Mouse (Mus musculus): Measurements from ENCODE around the gene Pacs1.

Gene Pacs1

GRCm38 (mm10) chr19:5272801-5273733, at the start of gene Pacs1:
Gene Pacs1 (minus strand): TSS chr19:5273119.
- DNase-seq: peak; percentile 95

DNA sequence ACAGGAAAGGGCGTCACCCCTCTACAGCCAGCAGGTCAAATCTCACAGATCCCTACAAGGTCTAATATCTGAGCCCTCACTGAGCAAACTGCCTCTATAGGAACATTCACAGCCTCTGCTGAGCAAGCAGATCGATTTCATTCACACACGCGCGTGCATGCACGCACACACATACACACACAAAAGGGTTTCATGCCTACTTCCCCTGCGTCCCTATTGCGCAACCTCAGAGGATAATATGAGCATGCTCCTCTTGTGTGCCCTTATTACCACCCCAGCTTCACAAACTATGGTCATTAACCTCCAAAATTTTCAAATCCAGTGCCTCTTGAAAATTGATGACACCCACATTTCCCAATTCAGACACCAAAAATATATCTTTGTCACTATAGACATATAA, 40.3 kb upstream of the Pacs1 start:
- no peak for DNase-seq

DNA sequence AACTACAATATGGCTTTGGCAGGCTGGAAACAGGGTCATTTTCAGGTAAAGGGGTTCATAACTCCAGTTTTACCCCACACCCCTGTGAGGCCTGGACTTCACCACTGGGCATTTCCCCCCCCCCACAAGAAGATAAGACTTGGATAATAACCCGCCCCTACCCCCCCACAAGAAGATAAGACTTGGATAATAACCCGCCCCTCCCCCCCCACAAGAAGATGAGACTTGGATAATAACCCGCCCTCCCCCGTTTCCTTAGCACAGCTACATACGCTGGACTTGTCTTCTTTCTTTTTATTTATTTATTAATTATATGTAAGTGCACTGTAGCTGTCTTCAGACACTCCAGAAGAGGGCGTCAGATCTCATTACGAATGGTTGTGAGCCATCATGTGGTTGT, 36.1 kb upstream of the Pacs1 start:
- no peak for DNase-seq

- DNase-seq: peak; percentile 30
Measured at GRCm38 (mm10) chr19:5306968-5307734, 34.2 kb upstream of the Pacs1 start.

GRCm38 (mm10) chr19:5306279-5306678, 33.4 kb upstream of the Pacs1 start:
- no peak for DNase-seq

GRCm38 (mm10) chr19:5302455-5302854, 29.5 kb upstream of the Pacs1 start:
- DNase-seq: peak; percentile 83

DNA sequence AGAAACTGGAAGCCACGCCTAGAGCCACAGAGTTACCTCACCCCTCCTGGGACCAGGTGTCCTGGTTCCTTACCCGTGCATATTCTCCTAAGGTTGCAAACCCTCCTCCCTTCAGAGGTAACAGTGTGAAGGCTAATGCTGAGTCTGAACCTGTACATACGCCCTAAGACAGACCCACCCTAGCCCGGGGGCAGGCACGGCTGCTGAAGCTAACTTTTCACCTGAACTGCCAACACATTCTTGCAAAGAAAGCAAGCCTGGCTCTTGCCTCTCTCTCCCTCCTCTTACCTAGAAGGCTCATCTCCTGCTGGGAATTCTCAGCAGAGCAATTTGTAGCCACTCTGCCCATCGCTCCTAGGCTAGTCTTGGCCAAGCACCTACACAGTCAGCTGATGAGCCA, 27.7 kb upstream of the Pacs1 start:
- DNase-seq: no peak

DNA sequence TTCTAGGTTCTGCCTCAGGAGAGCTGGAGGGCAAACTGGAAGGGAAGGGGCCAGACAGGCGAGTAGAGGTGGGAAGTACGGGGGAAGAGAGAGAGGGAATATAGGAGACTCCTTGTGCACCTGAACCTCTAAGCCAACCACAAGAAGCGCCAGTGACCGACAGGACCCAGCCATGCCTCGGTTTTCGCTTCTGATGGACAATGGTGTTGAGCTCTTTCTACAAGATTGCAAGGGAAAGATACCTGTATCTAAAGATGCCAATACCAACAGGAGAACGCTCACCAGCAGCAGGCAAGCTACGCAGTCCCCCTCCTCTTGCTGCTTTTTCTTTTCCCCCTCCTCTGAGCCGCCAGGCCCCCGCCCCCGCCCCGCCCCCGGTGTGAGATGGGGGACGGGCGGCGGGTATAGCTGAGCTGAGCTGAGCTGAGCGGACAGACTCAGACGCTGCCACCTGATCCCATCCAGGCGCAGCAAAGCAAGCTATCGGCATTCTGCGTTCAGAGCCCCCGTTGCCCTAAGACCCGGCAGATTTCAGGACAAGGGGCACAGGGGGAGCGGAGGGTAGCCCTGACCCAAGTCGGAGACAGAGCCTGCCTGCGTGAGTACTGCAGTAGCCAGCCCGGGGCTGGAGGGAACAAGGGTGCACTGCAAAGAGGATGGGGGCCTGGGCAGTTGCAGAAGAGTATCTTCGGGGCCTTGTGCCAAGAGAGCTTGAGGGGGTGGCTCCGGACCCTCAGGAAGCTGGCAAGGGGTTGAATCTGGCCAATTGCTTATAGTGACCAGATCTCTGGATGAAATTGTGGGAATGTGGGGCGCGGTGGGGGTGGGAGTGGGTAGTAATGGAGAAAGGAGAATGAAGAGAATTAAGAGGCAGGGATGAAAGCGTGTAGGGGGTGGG, 25.2 kb upstream of the Pacs1 start, which contains the start of gene Gal3st3:
Gene Gal3st3 (plus strand): TSS at position 429 of the 898 bp plus-strand sequence.
- no peak for DNase-seq

DNA sequence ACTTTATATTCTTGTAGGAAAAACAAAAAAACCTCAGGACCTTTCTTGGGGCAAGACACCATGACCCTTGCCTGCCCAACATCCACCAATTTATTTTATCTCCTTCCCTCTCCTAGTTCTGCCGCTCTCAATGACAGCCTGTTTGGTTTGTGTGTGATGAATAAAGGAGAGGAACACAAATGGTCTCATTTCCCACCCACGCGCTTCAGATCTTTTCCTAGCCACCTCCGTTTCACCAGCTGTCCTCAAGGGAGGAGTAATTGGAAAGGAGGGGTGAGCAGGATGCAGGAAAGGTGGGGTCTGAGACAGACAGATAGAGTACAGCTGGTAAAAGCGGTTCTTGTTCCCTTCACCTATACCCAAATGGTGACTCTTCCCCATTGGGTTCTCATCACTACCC, 23.7 kb upstream of the Pacs1 start:
- no peak for DNase-seq

GRCm38 (mm10) chr19:5295736-5296075, 22.8 kb upstream of the Pacs1 start:
- no peak for DNase-seq

- peak; percentile 99 for DNase-seq
Measured at GRCm38 (mm10) chr19:5294972-5295735, 22.2 kb upstream of the Pacs1 start, which contains the start of gene Sf3b2. Gene Sf3b2 (minus strand): TSS chr19:5295455.

GRCm38 (mm10) chr19:5278381-5278780, 5.5 kb upstream of the Pacs1 start:
- no peak for DNase-seq

GRCm38 (mm10) chr19:5277140-5277539, 4.2 kb upstream of the Pacs1 start:
- DNase-seq: no peak

GRCm38 (mm10) chr19:5276531-5276930, 3.6 kb upstream of the Pacs1 start:
- DNase-seq: no peak

DNA sequence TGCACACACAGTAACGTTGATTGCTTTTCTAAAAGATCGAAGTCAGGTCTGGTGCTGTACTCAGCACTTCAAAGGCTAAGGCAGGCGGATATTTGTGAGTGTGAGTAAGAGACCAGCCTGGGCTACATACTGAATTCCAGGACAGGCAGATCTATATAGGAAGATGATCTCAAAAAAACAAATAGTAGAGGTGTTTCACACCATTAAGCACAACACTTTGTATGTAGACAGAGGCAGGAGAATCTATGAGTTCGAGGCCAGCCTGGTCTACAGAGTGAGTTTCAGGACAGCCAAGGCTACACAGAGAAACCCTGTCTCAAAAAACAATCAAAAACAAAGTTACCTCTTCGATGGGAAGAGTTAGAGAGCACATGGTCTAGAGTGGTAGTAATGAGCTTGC, 2.8 kb upstream of the Pacs1 start:
- DNase-seq: no peak

GRCm38 (mm10) chr19:5274641-5275040, 1.7 kb upstream of the Pacs1 start:
- no peak for DNase-seq

- DNase-seq: no peak
Measured at GRCm38 (mm10) chr19:5273916-5274315, 997 bp upstream of the Pacs1 start.

- DNase-seq: peak; percentile 70
Measured at GRCm38 (mm10) chr19:5272326-5272795, 558 bp downstream of the Pacs1 start.

- no peak for DNase-seq
Measured at GRCm38 (mm10) chr19:5271430-5271829, 1.5 kb downstream of the Pacs1 start.

DNA sequence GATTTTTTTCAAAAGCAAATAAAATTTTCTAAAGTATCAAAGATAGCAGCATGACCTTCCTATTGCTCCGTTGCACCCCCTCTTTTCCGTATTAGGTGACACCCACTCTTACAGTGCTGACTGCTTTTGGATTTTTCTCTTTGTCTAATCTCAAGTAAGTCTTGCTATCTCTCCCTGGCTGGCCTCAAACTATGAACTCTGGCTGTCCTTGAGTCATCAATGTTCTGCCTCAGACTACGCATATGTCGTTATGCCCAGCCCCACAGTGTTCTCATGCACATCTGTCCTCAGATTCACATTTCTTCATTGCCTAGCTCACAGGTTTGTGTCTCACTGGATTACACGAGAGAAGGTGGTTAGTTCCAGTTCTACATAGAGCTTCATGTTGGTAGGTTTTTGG, 3.5 kb downstream of the Pacs1 start:
- no peak for DNase-seq

DNA sequence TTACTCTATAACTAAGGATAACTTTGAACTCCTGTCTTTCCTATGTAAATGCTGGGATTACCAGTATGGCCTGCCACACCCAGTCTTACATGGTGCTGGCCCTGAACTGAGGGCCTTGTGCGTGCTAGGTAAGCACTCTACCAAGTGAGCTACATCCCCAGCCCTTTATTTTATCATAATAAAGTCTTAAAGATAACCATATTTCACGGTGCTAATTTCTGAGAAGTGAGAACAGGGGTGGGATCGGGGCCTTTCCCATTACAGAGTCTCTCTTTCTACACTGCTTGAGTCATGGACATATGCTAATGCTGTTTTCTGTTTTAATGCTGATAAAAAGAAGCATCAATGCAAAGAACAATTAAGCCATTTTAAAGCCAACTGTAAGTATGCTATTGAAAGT, 4.0 kb downstream of the Pacs1 start:
- no peak for DNase-seq

DNA sequence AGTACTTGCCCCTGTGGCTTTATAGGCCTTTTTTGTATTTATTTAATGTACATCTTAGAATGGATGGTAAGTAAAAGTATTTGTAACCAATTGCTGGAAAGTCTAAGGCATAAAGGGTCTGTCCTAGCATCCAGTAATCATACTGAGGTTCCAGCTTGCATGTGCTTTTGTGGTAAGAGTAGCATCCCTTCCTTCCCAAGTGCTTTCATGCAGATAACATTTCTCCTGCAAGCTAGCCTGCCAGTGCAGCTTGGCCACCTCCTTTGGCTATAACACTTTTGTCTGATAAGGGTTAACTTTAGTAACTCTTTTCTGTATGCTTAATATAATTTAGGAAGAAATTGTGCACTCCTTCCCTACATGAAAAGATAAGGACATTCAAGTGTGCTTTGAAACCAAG, 4.9 kb downstream of the Pacs1 start:
- no peak for DNase-seq

Measured in kidney, postnatal 10 days (tissue).